8 mouse cellular contexts compared by ENCODE assay signal in genomic region chr10:116996236-116996600, GRCm38 (mm10). TPM values are rescaled to one million over a fixed set of nuclear protein-coding genes. Genes with fewer than 3 reads are reported as not detected.
DNase-seq lines count a peak whose midpoint lies in the region; TF ChIP-seq lines count a peak whose summit lies in the region.

No protein-coding gene starts in this region.

- TF ChIP-seq CTCF in kidney, adult 2 months (conservative IDR thresholded peaks at IDR 0.05; ENCODE audit: insufficient read depth, insufficient read length, low read depth, low read length), result no peak

- 19% methylated on average over 6 of the region's 6 CpGs for WGBS in kidney, adult 2 months

- no peak overlapping the region for H3K27ac ChIP-seq in kidney, adult 2 months (ENCODE audit: insufficient read depth, low read depth, low read length)

- no peaks in the 10 kb centered on the region for H3K27me3 ChIP-seq in kidney, adult 2 months (replicated peaks; ENCODE audit: control insufficient read depth, insufficient read depth, low read length)

- H3K36me3 ChIP-seq in kidney, adult 2 months (ENCODE audit: control insufficient read depth, insufficient read depth, low read length), result no peaks in the 10 kb centered on the region

- TF ChIP-seq POLR2A in kidney, adult 2 months (IDR thresholded peaks at IDR 0.05; ENCODE audit: low read depth, low read length), result no peak

- peaks cover 7% of the 10 kb centered on the region for H3K4me1 ChIP-seq in kidney, adult 2 months (ENCODE audit: control insufficient read depth, insufficient read depth, low read length)

- peak; percentile 80 for DNase-seq in NIH3T3 (ENCODE audit: low read depth)
- DNase-seq in gastrocnemius, postnatal 36 days, result peak; percentile 56 to 71
- DNase-seq in kidney, adult 2 months, result peak; percentile 80
- DNase-seq in lung, postnatal 25 days (ENCODE audit: low spot score), result peak; percentile 68
- DNase-seq in frontal cortex, postnatal 14 days (ENCODE audit: low spot score in 2 of 2), result no peak
- DNase-seq in thymus, postnatal 0 days (ENCODE audit: low spot score), result no peak
- no peak for DNase-seq in layer of hippocampus, adult 18-20 months (ENCODE audit: low spot score in 2 of 2)
- no peak for DNase-seq in frontal cortex, postnatal 36 days (ENCODE audit: low spot score in 2 of 2)

- intact Hi-C loops in gastrocnemius, postnatal 36 days (cut with DNase I), result no loop called here

- H3K4me3 ChIP-seq in kidney, adult 2 months (ENCODE audit: insufficient read depth, low read depth, low read length), result no peak overlapping the region

RNA-seq across cellular contexts. Expression of gene Best3, which starts 10.1 kb away (rescaled TPM):
- 10 to 100 TPM; 20.9 to 24.3 TPM for total RNA-seq in gastrocnemius, postnatal 36 days (2021)
- polyA plus RNA-seq in kidney, adult 2 months (2012; rRNA removed), result 0.97 and 1.1 TPM in 2 replicates
- not detected in 2 replicates for polyA plus RNA-seq in thymus, postnatal 0 days (2015; fragmentation: Nextera tagmentation; extraction: Ambion mirVana)
- 1 to 10 TPM; 1.6 to 2.0 TPM for total RNA-seq in layer of hippocampus, adult 18-20 months (2021)

RNA-seq across cellular contexts. Expression of gene Gm10271, which starts 23.8 kb away (rescaled TPM):
- total RNA-seq in gastrocnemius, postnatal 36 days (2021), result not detected
- polyA plus RNA-seq in kidney, adult 2 months (2012; rRNA removed), result not detected in 2 replicates
- not detected in 2 replicates for polyA plus RNA-seq in thymus, postnatal 0 days (2015; fragmentation: Nextera tagmentation; extraction: Ambion mirVana)
- not detected for total RNA-seq in layer of hippocampus, adult 18-20 months (2021)

RNA-seq across cellular contexts. Expression of gene Rab3ip, which starts 45.6 kb away (rescaled TPM):
- 10 to 100 TPM; 24.9 to 29.2 TPM for total RNA-seq in gastrocnemius, postnatal 36 days (2021)
- 641 and 892 TPM in 2 replicates for polyA plus RNA-seq in kidney, adult 2 months (2012; rRNA removed)
- 20.6 and 22.5 TPM in 2 replicates for polyA plus RNA-seq in thymus, postnatal 0 days (2015; fragmentation: Nextera tagmentation; extraction: Ambion mirVana)
- total RNA-seq in layer of hippocampus, adult 18-20 months (2021), result 10 to 100 TPM; 64.3 to 70.9 TPM

RNA-seq across cellular contexts. Expression of gene Lrrc10, which starts 48.9 kb away (rescaled TPM):
- total RNA-seq in gastrocnemius, postnatal 36 days (2021), result under 1 TPM in 1 of 2 experiments, not detected in 1; 0.17 TPM
- 0.13 TPM in 1 of 2 replicates, not detected in the other for polyA plus RNA-seq in kidney, adult 2 months (2012; rRNA removed)
- polyA plus RNA-seq in thymus, postnatal 0 days (2015; fragmentation: Nextera tagmentation; extraction: Ambion mirVana), result not detected in 2 replicates
- not detected for total RNA-seq in layer of hippocampus, adult 18-20 months (2021)

Comparison
In these comparisons a context has a peak if more than half of its experiments do, and no peak if none do; other contexts are left out.
1. DNase-seq: peak in NIH3T3 (single experiment), gastrocnemius, postnatal 36 days (2 of 2), kidney, adult 2 months (single experiment) and lung, postnatal 25 days (single experiment); none in frontal cortex, postnatal 14 days (0 of 2), thymus, postnatal 0 days (single experiment), layer of hippocampus, adult 18-20 months (0 of 2) and frontal cortex, postnatal 36 days (0 of 2).
2. RNA of gene Best3, which starts 10.1 kb away (total RNA-seq): 20.9 to 24.3 TPM in gastrocnemius, postnatal 36 days; 1.6 to 2.0 TPM in layer of hippocampus, adult 18-20 months; every median in the first group is over 4 times any median in the second.